Mouse (Mus musculus) CH12.LX (cell line): ENCODE measurements around the gene 1700016H13Rik. TPM values are rescaled to one million over a fixed set of nuclear protein-coding genes. Genes with fewer than 3 reads are reported as not detected.

Source experiments
- DNase-seq: peaks from one replicate; pipeline ENCODE4 v3.0.0-alpha.2; 2013; ENCODE audit errors: extremely low read depth
- H3K27ac ChIP-seq: 2 replicates; pipeline ENCODE4 v1.5.1; 2012; ENCODE audit warnings: low read depth, mild to moderate bottlenecking, control low read depth, moderate library complexity; ENCODE audit not compliant: insufficient read depth
- H3K27me3 ChIP-seq: replicated peaks from 2 replicates; pipeline ENCODE3; 2012; ENCODE audit warnings: inconsistent platforms
- H3K36me3 ChIP-seq, 2 experiments: replicated peaks in 1 of 2; 2 replicates each; pipeline versions ENCODE3 to v1.6.1; 2012; ENCODE audit warnings: inconsistent platforms in 1 of 2, low read length in 1 of 2, mild to moderate bottlenecking in 1 of 2, mixed read lengths in 1 of 2, moderate library complexity in 1 of 2; ENCODE audit not compliant: control insufficient read depth in 1 of 2, insufficient read depth in 1 of 2
- H3K4me1 ChIP-seq, 2 experiments: 2 replicates each; pipeline ENCODE4 v1.6.1; 2012; ENCODE audit warnings: inconsistent platforms in 1 of 2, moderate library complexity in 1 of 2; ENCODE audit not compliant: insufficient read depth in 2 of 2, control insufficient read depth in 1 of 2
- H3K4me2 ChIP-seq: 2 replicates; pipeline ENCODE4 v1.6.1; 2012; ENCODE audit warnings: low read depth, mild to moderate bottlenecking, control low read depth; ENCODE audit not compliant: poor library complexity, insufficient read depth, severe bottlenecking
- H3K4me3 ChIP-seq, 3 experiments: fragments of 150-350 bp in 1 of 3; sonication (generic) in 1 of 3; replicated peaks in 1 of 3; 2 replicates each; pipeline versions ENCODE3 to v1.5.1; 2011 to 2012; ENCODE audit warnings: low read depth in 2 of 3, low read length in 2 of 3, mild to moderate bottlenecking in 2 of 3, moderate library complexity in 2 of 3, control low read depth in 1 of 3, improper control_type of control experiment in 1 of 3, inconsistent platforms in 1 of 3, mixed read lengths in 1 of 3; ENCODE audit not compliant: poor library complexity in 1 of 3
- H3K79me2 ChIP-seq: replicated peaks from 2 replicates; pipeline ENCODE4 v1.6.1; 2012; ENCODE audit warnings: mild to moderate bottlenecking, moderate library complexity; ENCODE audit not compliant: control insufficient read depth, poor library complexity, insufficient read depth, severe bottlenecking; ENCODE audit errors: extremely low read depth
- H3K9ac ChIP-seq: 2 replicates; pipeline ENCODE4 v1.6.1; 2012; ENCODE audit warnings: low read depth, mild to moderate bottlenecking, control low read depth, moderate library complexity; ENCODE audit not compliant: insufficient read depth
- H3K9me3 ChIP-seq: replicated peaks from 2 replicates; pipeline ENCODE3; 2012; ENCODE audit warnings: low read length, inconsistent platforms, mixed read lengths
- BHLHE40 ChIP-seq: IDR thresholded peaks from 2 replicates; pipeline ENCODE4 v1.6.1; 2011; ENCODE audit warnings: mild to moderate bottlenecking, low read depth, low read length, improper control_type of control experiment
- CHD2 ChIP-seq: IDR thresholded peaks from 2 replicates; pipeline ENCODE4 v1.6.1; 2011; ENCODE audit warnings: low read length, improper control_type of control experiment
- ELF1 ChIP-seq: IDR thresholded peaks from 2 replicates; pipeline ENCODE4 v1.6.1; 2014; ENCODE audit warnings: low read depth, mild to moderate bottlenecking, inconsistent platforms, low read length, improper control_type of control experiment
- GABPA ChIP-seq: IDR thresholded peaks from 2 replicates; pipeline ENCODE4 v1.6.1; 2012; ENCODE audit warnings: low read depth, low read length, improper control_type of control experiment, inconsistent platforms; ENCODE audit not compliant: insufficient replicate concordance
- HCFC1 ChIP-seq: IDR thresholded peaks from 2 replicates; pipeline ENCODE4 v1.6.1; 2012; ENCODE audit warnings: low read depth, mild to moderate bottlenecking, inconsistent platforms, low read length, improper control_type of control experiment
- IRF4 ChIP-seq: IDR thresholded peaks from 2 replicates; pipeline ENCODE4 v1.6.1; 2014; ENCODE audit warnings: low read depth, mild to moderate bottlenecking, inconsistent platforms, low read length, improper control_type of control experiment
- JUN ChIP-seq: IDR thresholded peaks from 2 replicates; pipeline ENCODE4 v1.6.1; 2011; ENCODE audit warnings: low read depth, mild to moderate bottlenecking, low read length, improper control_type of control experiment, moderate library complexity; ENCODE audit not compliant: insufficient read depth
- JUND ChIP-seq: conservative IDR thresholded peaks from 2 replicates; pipeline ENCODE4 v1.6.1; 2011; ENCODE audit warnings: low read depth, low read length, improper control_type of control experiment
- MAFK ChIP-seq: IDR thresholded peaks from 2 replicates; pipeline ENCODE4 v1.6.1; 2011; ENCODE audit warnings: low read length, improper control_type of control experiment; ENCODE audit not compliant: insufficient replicate concordance
- MXI1 ChIP-seq: IDR thresholded peaks from 2 replicates; pipeline ENCODE4 v1.6.1; 2011; ENCODE audit warnings: mild to moderate bottlenecking, low read depth, low read length, improper control_type of control experiment
- NELFE ChIP-seq: IDR thresholded peaks from 2 replicates; pipeline ENCODE4 v1.6.1; 2011; ENCODE audit warnings: low read depth, low read length, improper control_type of control experiment
- NRF1 ChIP-seq: IDR thresholded peaks from 2 replicates; pipeline ENCODE4 v1.6.1; 2014; ENCODE audit warnings: low read depth, mild to moderate bottlenecking, inconsistent platforms, low read length, improper control_type of control experiment, moderate library complexity
- POLR2AphosphoS2 ChIP-seq: IDR thresholded peaks from 2 replicates; pipeline ENCODE4 v1.6.1; 2011; ENCODE audit warnings: low read depth, low read length, improper control_type of control experiment
- RAD21 ChIP-seq: IDR thresholded peaks from 2 replicates; pipeline ENCODE4 v1.6.1; 2011; ENCODE audit warnings: low read depth, mild to moderate bottlenecking, low read length, improper control_type of control experiment, moderate library complexity
- RCOR1 ChIP-seq: conservative IDR thresholded peaks from 2 replicates; pipeline ENCODE4 v1.6.1; 2012; ENCODE audit warnings: low read depth, mild to moderate bottlenecking, inconsistent platforms, low read length, improper control_type of control experiment
- SMC3 ChIP-seq: IDR thresholded peaks from 2 replicates; pipeline ENCODE4 v1.6.1; 2011; ENCODE audit warnings: low read depth, low read length, improper control_type of control experiment
- TCF12 ChIP-seq: IDR thresholded peaks from 2 replicates; pipeline ENCODE4 v1.6.1; 2014; ENCODE audit warnings: low read depth, mild to moderate bottlenecking, inconsistent platforms, low read length, improper control_type of control experiment
- USF1 ChIP-seq: IDR thresholded peaks from 2 replicates; pipeline ENCODE4 v1.6.1; 2014; ENCODE audit warnings: low read depth, mild to moderate bottlenecking, inconsistent platforms, low read length, improper control_type of control experiment
- USF2 ChIP-seq: conservative IDR thresholded peaks from 2 replicates; pipeline ENCODE4 v1.6.1; 2011; ENCODE audit warnings: low read depth, low read length, improper control_type of control experiment
- ZMIZ1 ChIP-seq: IDR thresholded peaks from 2 replicates; pipeline ENCODE4 v1.6.1; 2012; ENCODE audit warnings: low read depth, mild to moderate bottlenecking, inconsistent platforms, low read length, improper control_type of control experiment
- ZNF384 ChIP-seq: IDR thresholded peaks from 2 replicates; pipeline ENCODE4 v1.6.1; 2012; ENCODE audit warnings: low read depth, low read length, improper control_type of control experiment, inconsistent platforms
- dilution Hi-C: fragments of 300-500 bp; cut with MboI; formaldehyde crosslinking; loops from 2 replicates; pipeline ENCODE4 v1.14.3; 2020; ENCODE audit warnings: low sequenced_read_pairs; ENCODE audit not compliant: extremely low pct_unique_long_range_greater_than_20kb, extremely low pct_ligation_motif_present
- in situ Hi-C: fragments of 300-500 bp; cut with MboI; formaldehyde crosslinking; loops from 3 replicates; pipeline ENCODE4 v1.14.3; 2019; ENCODE audit warnings: low sequenced_read_pairs, low pct_ligation_motif_present, low pct_unique_long_range_greater_than_20kb, mixed read lengths
- polyA plus RNA-seq: library from polyadenylated mRNA; unstranded; fragments of >175 nt; gene quantifications from 2 replicates; pipeline ENCODE4 v1.2.1, GENCODE M21; 2012; ENCODE audit warnings: low read depth; ENCODE audit not compliant: insufficient read length
- total RNA-seq, 2 experiments: library from RNA; depleted of rRNA; stranded (reverse); fragments of 300-350 nt in 1 of 2; fragments of >200 nt in 1 of 2; gene quantifications; 2 replicates each; pipeline ENCODE4 v1.2.3; 2012 to 2014

The 1700016H13Rik gene
- total and polyA plus RNA-seq, 3 experiments = not detected

DNA sequence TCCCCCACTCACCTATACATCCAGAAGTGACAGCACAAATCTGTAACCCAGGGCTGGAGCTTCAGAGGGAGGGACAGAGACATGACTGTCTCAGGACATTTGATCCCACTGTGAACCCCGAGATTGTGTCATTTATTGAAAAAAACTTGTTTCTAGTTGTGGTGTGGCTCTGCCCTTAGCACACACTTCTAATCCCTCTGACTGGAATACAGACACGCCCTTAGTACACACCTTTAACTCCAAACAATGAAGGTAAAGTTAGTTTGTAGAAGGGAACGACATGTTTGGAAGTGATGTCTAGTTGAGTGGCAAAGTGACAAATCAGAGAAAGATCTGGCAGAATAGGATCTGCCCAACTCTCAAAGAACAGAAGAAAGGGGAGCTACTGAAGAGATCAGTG lies 16.0 kb upstream of the 1700016H13Rik start:
- Histone ChIP-seq H3K27ac (no peak overlapping the region), H3K79me2 (no peaks in the 10 kb centered on the region), H3K4me3 (no peak overlapping the region), H3K9me3 (no peaks in the 10 kb centered on the region), H3K4me1 (no peaks in the 10 kb centered on the region), H3K9ac (no peak overlapping the region), H3K36me3 (no peaks in the 10 kb centered on the region), H3K4me2 (no peak overlapping the region), H3K27me3 (no peaks in the 10 kb centered on the region)
- dilution Hi-C loops (no loop called here), in situ Hi-C loops (no loop called here)
- DNase-seq = no peak
- no peak for TF ChIP-seq ZNF384
- TF ChIP-seq JUN = no peak
- TF ChIP-seq NELFE = no peak
- TF ChIP-seq SMC3 = no peak
- TF ChIP-seq ELF1 = no peak
- no peak for TF ChIP-seq NRF1
- TF ChIP-seq TCF12 = no peak
- no peak for TF ChIP-seq JUND
- no peak for TF ChIP-seq BHLHE40

DNA sequence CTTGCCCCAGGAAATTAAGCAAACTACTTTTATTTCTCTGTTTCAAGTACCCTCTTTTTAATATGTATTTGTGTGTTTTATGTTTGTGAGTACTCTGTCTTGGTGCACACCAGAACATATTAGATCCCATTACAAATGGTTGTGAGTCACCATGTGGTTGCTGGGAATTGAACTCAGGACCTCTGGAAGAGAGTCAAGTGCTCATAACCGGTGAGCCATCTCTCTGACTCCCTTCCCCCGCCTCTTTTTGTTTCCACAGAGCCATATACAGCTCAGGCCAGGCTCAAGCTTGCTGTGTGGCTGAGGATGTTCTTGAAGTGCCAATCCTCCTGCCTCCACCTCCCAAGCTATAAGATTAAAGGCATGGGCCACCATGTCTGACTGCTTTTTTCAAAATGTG lies 10.1 kb upstream of the 1700016H13Rik start:
- Histone ChIP-seq H3K9ac (no peak overlapping the region), H3K79me2 (no peaks in the 10 kb centered on the region), H3K4me3 (no peak overlapping the region), H3K9me3 (no peaks in the 10 kb centered on the region), H3K4me1 (no peaks in the 10 kb centered on the region), H3K36me3 (no peaks in the 10 kb centered on the region), H3K27me3 (no peaks in the 10 kb centered on the region), H3K27ac (no peak overlapping the region), H3K4me2 (no peak overlapping the region)
- in situ Hi-C loops = no loop called here
- dilution Hi-C loops = no loop called here
- TF ChIP-seq IRF4 (no peak), GABPA (no peak), NRF1 (no peak), ZNF384 (no peak), CHD2 (no peak), NELFE (no peak), MXI1 (no peak), USF2 (no peak), MAFK (no peak), HCFC1 (no peak), RAD21 (no peak), POLR2AphosphoS2 (no peak), USF1 (no peak), RCOR1 (no peak), ZMIZ1 (no peak)
- DNase-seq = no peak
